Mouse (Mus musculus) embryo, embryonic 11.5 days (tissue): ENCODE data around the gene Ppp1r11.

ENCODE experiments used
- DNase-seq: peaks from one replicate; pipeline ENCODE4 v3.0.0-alpha.2; 2012; ENCODE audit warnings: low read depth, low spot score

Ppp1r11 gene

DNA sequence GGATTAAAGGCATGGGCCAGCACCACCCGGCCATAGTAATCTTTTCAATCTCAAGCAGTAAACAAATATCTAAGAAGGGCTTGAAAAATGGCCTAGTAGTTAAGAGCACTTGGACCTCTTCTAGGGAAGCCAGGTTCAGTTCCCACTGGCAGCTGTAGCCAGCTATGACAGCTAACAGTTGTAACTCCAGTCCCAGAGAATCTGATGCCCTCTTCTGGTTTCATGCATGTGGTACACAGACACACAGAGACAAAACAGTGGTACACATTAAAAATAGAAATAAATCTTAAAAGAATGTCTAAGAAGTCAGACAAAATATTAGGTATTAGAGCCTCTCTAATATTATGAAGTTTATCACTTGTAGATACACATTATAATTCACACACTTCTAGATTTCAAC lies 9.6 kb upstream of the Ppp1r11 start:
- DNase-seq = no peak

- no peak for DNase-seq
Observed at GRCm38 (mm10) chr17:36958884-36959283, 7.3 kb upstream of the Ppp1r11 start.

DNA sequence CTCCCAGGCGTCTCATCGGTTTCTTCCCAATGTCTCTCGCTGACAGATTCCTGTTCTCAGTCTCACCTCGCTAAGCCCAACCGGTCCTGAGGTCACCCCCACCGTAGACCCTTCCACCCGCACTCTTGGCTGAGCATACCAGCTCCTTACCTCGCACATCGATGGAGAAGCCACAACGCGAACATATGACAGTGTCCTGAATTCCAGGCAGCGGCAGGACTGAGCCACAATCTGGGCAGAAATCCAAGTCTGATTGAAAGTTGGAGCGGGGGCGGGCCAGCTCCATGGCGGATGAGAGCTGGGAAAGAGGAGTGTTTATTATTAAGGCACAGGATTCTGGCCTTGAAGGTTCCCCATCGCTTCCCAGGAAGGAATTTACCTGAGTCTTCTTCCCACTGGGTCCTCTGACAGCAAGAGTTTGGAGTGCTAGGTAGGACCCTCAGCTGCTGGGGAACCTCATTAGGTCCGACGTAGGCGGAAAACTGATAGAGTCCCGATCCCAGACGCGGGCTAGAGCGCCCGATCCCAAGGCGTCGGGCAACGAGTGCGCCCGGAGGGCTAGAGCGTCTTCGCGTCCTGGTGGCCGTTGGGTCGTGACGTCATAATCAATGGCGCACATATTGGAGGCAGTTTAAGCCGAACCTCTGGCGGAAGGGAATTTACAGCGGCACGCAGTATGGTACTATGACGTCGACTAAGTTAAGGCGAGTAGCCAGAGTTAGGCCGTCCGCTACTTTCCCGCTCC lies 6.6 kb upstream of the Ppp1r11 start, which contains the start of the genes Znrd1 and Znrd1as:
Gene Znrd1, minus strand, starts transcription at position 561 of the 745 bp plus-strand sequence.
Gene Znrd1as, plus strand, starts transcription at position 594 of the 745 bp plus-strand sequence.
- DNase-seq = peak; percentile 98

DNA sequence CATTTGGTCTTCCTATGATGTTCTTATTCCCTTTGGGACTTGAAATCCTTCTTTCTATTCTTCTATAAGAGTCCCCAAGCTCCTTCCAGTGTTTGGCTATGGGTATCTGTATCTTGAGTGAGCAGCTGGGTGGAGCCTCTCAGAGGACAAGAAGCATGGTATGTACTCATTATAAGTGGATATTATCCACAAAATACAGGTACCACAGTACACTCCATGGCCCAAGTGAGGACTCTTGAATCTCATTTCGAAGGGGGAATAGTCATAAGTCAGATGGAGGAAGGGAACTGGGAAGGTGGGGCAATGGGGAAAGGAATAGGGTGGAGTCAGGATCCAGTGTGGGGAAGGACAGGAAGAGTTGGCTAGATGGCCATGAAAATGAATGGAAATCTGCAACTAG lies 1.5 kb upstream of the Ppp1r11 start:
- no peak for DNase-seq

DNA sequence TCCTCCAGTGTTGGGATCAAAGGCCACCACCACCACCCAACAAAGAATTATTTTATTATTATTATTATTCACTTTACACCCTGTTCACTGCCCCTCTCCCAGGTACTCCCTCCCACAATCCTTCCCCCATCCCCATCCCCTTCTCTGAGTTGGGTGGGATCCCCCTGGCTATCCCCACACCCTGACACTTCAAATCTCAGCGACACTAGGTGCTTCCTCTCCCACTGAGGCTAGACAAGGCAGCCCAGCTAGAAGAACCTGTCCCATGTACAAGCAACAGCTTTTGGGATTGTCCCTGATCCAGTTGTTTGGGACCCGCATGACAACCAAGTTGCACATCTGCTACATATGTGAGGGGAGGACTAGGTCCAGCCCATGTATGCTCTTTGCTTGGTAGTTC lies 1.1 kb upstream of the Ppp1r11 start:
- no peak for DNase-seq

DNA sequence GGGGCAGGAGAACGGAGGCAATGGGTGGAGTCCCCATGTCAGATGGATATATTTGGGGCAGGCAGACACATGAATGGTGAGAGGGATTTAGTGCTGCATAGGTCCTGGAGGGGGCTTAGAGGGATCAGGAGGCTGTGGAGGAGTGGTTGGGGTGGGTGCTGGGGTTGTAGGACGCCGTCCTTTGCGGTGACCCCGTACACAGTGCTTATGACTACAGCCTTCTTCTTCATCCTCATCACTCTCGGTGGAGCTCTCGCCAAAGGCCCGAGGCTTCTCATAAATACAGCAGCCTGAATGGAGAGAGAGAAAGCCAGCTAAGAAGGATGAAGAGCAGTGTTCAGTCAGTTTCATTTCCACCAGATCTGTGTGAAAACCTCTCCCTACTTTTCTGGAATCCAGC lies 2.3 kb downstream of the Ppp1r11 start:
- no peak for DNase-seq

DNA sequence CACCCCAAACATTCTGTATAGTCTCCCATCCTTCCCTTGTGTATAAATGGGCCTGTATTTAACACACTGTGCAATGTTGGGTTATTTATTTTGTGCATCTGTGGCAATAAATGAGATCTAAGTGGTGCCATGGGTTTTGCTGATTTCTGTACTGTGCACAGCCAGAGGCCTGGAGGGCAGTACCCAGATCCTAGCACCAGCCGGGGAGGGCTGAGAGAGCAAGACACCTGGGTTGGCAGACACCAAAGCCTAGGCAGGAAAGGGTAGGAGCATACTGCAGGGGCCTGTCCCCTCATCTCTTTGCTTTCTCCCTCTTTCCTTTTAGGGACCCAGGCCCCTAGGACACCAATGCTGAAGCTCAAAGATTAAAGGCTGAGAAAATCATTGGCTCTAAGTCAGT lies 3.3 kb downstream of the Ppp1r11 start:
- DNase-seq = no peak

GRCm38 (mm10) chr17:36947051-36947819 lies 4.3 kb downstream of the Ppp1r11 start:
- no peak for DNase-seq

DNA sequence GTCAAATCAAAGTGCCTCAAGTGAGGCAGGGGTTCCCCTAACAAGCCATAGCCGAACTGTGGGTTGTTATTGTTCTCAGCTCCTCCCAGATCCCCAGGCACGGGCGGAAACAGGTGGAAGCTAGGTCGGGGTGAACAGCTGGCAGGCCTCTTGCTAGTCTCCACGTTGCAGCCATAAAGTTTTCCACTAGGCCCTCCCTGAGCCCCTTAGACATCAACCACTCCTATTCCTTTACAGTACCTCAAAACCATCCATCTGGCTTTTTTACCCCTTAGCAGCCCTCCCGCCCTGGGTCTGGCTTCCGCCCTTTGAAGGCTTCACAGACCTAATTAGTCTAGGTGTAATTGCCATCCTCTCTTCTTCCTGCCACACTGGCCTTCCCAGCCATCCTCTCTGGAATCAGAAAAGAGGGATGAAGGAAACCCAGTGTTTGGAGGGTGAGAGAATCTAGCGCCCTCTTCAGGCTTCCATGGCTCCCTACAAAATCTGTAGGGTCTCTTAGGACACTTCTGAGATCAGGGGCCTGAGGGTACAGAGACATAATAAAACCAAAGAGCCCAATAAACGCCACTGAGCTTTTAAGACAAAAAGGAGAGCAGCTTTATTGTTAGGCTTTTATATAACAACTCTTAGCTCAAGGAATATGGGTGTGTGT lies 7.3 kb downstream of the Ppp1r11 start:
- DNase-seq = no peak

DNA sequence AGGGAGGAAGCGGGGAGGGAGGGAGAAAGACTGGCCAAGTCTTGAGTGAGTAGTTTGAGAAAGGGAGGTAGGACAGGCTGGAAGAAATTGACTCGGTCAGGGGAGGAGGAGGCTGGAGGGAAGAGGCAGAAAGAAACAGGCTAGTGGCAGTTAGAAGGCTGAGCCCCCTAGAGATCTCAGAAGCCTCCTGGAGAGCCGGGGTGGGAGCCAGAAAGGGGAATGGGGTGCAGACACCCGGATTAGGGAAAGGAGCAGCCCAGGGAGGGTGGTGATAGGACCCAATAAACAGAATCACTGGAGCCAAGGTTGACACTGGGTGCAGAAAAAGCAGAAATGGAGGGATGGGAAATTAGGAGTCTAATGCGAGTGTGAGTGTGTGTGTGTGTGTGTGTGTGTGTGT lies 7.8 kb downstream of the Ppp1r11 start:
- DNase-seq = no peak

DNA sequence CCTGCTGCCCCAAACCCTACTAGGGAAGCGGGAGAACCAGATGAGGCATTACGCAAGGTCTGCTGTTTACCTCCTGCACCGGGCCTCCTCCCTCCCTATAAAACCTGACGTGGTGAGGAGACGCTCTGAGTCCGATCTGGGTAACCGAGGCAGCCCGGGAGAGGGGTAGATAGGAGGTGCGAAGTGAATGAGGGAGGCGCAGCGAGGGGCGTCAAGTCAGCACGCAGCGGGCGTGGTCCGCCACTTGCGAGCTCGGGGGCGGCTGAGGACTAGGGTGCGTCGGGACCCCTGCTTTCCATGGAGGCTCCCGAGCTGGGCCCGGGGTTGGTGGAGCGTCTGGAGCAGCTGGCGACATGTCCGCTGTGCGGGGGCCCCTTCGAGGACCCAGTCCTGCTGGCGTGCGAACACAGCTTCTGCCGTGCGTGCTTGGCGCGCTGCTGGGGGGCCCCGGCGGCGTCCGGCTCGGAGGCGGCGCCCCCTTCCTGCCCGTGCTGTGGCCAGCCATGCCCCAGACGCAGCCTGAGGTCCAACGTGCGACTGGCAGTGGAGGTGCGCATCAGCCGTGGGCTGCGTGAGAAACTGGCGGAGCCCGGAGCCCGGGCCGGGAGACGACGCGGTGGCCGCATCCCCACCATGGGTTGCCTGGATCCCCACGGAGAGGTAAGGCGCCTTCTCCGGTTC lies 8.6 kb downstream of the Ppp1r11 start, which contains the start of gene Rnf39:
Gene Rnf39, plus strand, starts transcription at position 128 of the 681 bp plus-strand sequence.
- no peak for DNase-seq

DNA sequence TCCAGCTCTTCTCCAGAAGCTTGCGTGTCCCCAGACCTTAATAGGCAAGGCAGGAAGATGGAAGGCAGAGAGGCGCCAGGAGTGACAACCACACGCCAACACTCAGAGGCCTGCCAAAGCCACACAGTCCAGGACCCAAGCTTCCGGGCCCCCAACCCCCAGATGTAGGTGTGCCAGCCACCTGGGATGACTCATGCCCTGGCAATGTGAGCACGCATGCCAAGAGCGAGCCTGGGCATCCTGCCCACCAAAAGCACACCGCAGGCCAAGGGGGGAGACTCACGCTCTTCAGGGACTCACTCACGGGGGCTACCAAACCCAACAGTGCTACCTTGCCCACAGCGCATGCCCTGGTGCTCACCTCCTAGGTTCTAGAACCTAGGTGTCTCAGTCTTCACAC lies 9.2 kb downstream of the Ppp1r11 start:
- DNase-seq = no peak

DNA sequence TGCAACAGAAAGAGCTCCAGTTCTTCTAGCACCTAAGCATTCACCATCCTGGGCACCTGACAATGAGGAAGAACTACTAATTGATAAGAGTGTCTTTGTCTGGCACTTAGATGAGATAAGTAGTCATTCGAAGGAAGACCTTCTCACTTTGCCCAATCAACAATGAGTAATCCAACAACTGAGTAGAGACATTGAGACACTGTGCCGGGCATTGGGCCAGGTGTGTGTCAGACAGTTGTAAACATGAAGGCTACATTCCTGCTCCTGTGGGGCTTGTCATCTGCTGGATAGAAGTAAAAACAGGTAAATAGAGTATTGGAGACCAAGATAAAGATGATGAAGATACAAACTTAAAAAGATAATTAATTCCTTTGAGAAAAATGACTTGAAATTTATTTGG lies 13.5 kb downstream of the Ppp1r11 start:
- no peak for DNase-seq

DNA sequence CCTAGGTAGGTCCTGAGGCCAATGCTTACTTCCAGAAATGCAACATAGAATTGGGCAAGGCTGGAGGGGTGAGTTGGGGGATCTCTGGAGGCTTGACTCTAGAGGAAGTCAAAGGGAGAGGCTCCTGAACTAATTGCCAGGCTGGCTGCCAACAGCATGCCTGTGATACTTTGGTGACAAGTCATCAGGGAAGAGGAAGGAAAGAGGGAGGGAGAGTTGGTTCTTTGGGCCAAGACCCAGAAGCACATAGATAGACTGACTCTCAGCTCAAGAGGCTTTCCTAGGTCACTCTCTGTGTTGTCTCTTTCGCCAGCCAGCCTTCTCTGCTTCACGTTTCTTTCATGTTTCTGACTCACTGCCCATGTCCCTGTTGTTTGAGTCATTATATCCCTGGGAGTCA lies 19.7 kb downstream of the Ppp1r11 start:
- DNase-seq = no peak

DNA sequence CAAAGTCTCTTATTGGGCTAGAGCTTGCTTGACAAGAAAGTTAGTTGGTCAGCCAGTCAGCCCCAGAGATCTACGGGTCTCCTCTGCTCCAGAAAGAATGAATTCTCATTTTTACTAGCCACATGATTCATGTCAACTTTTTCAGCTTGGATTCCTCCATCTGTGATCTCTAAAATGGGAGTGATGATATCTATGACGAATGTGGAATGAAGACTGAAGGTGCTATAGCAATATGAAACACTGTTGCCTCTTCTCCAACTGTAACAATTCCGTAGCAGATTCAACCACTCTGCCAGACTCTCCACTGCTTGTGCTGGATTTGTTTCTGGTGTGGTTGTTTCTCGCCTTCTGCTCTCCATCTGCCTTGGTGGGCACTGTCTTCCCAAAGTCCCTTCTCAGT lies 20.4 kb downstream of the Ppp1r11 start:
- DNase-seq = no peak

DNA sequence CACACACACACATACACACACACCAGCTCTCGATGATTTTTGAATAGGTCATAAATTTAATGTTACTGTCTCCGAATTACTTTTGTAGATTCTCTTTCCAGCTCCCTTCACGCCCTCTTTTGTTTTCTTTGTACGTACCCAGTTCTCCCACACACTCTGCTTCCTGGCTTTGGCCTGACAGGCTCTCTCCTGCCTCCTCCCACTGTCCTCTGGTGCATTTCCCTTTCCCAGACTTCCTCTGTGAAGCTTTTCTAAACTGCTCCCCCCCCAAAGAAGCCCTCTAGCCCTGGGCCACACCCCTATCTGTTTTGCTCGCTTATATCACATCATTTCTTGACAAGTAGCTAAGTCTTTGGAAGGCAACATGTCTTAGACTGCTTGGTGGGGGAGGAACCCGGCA lies 21.3 kb downstream of the Ppp1r11 start:
- no peak for DNase-seq

GRCm38 (mm10) chr17:36929236-36929932 lies 22.2 kb downstream of the Ppp1r11 start:
- DNase-seq = no peak

DNA sequence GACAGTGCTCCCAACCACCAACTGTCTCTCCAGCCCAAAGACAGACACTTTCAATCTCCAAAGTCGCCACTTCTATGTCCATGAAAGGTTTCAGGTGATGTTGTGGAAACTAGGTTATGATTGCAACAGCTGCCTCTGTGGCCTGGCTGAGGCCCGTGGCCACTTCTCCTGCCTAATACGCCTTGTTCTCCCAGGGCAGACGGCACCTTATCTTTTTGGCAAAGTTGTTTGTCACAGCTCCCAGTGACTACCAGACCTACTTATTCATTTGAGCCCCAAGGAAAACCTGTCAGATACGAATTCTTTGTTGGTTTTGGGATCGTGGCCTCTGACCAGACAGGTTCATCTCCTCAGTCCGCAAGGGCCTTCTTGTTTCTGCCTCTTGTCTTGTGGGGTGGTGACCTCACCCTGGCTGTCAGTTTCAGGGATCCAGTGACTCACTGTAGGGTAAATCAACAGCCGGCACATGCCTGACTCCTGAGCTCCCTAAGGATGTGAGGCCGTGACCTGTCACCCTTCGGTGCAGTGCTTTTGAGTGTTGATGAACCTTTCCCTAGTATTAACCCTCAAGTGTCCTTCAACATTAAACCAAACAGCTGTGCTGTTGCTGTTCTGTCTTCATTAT lies 23.9 kb downstream of the Ppp1r11 start:
- DNase-seq = no peak

- DNase-seq = no peak
Observed at GRCm38 (mm10) chr17:36923491-36923890, 28.1 kb downstream of the Ppp1r11 start.

- no peak for DNase-seq
Observed at GRCm38 (mm10) chr17:36922715-36923114, 28.8 kb downstream of the Ppp1r11 start.

DNA sequence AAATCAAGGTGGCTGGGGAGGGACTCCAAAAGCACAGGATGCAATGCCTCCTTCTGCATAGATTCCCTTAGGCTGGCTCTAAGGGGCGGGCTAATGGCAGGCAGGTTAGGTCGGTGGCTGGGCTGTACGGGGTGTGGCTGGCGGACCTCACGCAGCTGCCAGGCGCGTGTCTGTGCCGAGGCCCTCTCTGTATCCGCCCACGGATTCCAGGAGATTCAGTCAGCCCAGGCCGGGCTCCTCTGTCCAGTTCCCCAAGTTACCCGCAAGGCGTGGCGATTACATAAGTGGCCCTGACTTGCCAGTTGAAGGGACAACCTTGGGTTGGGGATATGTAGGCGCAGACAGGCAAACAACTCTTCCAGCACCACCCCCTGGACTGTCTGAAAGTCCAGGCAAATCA lies 31.3 kb downstream of the Ppp1r11 start:
- no peak for DNase-seq
